Mouse (Mus musculus) CH12.LX (cell line): ENCODE measurements around the gene Rnf169.

Experiments used
- CTCF ChIP-seq, 2 experiments: IDR thresholded peaks in 1 of 2; conservative IDR thresholded peaks in 1 of 2; 2 replicates each; pipeline ENCODE4 v1.5.1; 2011 to 2012; ENCODE audit warnings: low read depth in 2 of 2, low read length in 2 of 2, improper control_type of control experiment in 1 of 2, inconsistent platforms in 1 of 2, mild to moderate bottlenecking in 1 of 2, moderate library complexity in 1 of 2
- E2F4 ChIP-seq: IDR thresholded peaks from 2 replicates; pipeline ENCODE4 v1.6.1; 2011; ENCODE audit warnings: low read depth, low read length, improper control_type of control experiment; ENCODE audit not compliant: insufficient replicate concordance
- MEF2A ChIP-seq: IDR thresholded peaks from 2 replicates; pipeline ENCODE4 v1.6.1; 2014; ENCODE audit warnings: low read depth, mild to moderate bottlenecking, inconsistent platforms, low read length, improper control_type of control experiment, borderline replicate concordance
- POLR2A ChIP-seq: IDR thresholded peaks from 2 replicates; pipeline ENCODE4 v1.6.1; 2011; ENCODE audit warnings: low read depth, mild to moderate bottlenecking, improper control_type of control experiment, low read length
- USF1 ChIP-seq: IDR thresholded peaks from 2 replicates; pipeline ENCODE4 v1.6.1; 2014; ENCODE audit warnings: low read depth, mild to moderate bottlenecking, inconsistent platforms, low read length, improper control_type of control experiment
- ZC3H11A ChIP-seq: IDR thresholded peaks from 2 replicates; pipeline ENCODE4 v1.6.1; 2012; ENCODE audit warnings: low read depth, mild to moderate bottlenecking, inconsistent platforms, low read length, improper control_type of control experiment

- TF ChIP-seq CTCF (conservative IDR thresholded peaks at IDR 0.05 in 1 of 2, IDR thresholded peaks at IDR 0.05 in 1 of 2; ENCODE audit: low read depth in 2 of 2, low read length in 2 of 2) (no peak), USF1 (no peak), E2F4 (no peak), MEF2A (no peak), ZC3H11A (no peak), POLR2A (no peak)
Observed at GRCm38 (mm10) chr7:99989844-99990760, 9.9 kb upstream of the Rnf169 start.
